12 mouse cellular contexts compared by ENCODE assay signal in the genomic region with DNA sequence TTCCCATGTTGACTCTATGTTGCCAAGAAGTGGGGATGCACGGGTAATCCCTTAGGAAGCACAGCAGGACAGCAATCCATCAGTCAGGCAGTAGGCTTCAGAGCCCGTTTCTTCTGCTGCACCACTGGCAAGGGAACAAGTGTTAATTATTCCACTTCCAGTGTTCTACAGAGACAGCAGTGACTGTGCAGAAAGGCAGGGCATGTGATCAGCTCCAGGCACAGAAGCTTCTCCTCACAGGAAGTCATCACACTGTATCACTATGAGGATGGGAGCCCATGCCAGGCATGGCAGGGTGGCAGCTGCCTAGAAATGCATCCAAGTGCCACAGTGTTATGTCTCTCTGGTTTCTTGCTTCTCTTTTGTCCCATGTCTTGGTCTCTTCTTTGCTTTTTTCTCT. TPM values are rescaled to one million over a fixed set of nuclear protein-coding genes. Genes with fewer than 3 reads are reported as not detected.
DNase-seq lines count a peak whose midpoint lies in the region; ATAC-seq lines count a peak whose summit lies in the region.
"Had no signal": no experiment of that assay in that cellular context is flagged by ENCODE, and none has a peak within 500 bp of the region (broad histone marks: within the 10 kb centered on the region; RNA-seq: fewer than 3 reads in every experiment).

No protein-coding gene starts in this region.

- H3K4me1 ChIP-seq in hindbrain, embryonic 14.5 days (replicated peaks; ENCODE audit: control insufficient read depth, insufficient read depth, low read length) = no peaks in the 10 kb centered on the region
- no peaks in the 10 kb centered on the region for H3K4me1 ChIP-seq in hindbrain, embryonic 10.5 days (replicated peaks)
- H3K4me1 ChIP-seq: heart, embryonic 12.5 days; liver, embryonic 12.5 days had no signal

- DNase-seq in hindbrain, embryonic 14.5 days (ENCODE audit: low spot score) = no peak
- DNase-seq in hindbrain, embryonic 10.5 days (ENCODE audit: low spot score) = no peak
- DNase-seq in cerebellum, postnatal 14 days = peak; percentile 35 to 41
- DNase-seq in layer of hippocampus, postnatal 10 days (ENCODE audit: low spot score in 2 of 2) = peak; percentile 57 to 60
- peak; percentile 68 to 83 for DNase-seq in right cerebral cortex, postnatal 10 days (ENCODE audit: low spot score in 2 of 2)
- DNase-seq in adipocyte (ENCODE audit: low spot score) = no peak
- DNase-seq in embryo, embryonic 11 days = no peak
- DNase-seq in adrenal gland, adult 18-20 months (ENCODE audit: low spot score in 2 of 2) = no peak
- DNase-seq: kidney, adult 11 months had no signal

- H3K9ac ChIP-seq in hindbrain, embryonic 14.5 days = no peak overlapping the region
- H3K9ac ChIP-seq: heart, embryonic 12.5 days; liver, embryonic 12.5 days had no signal

- 23% methylated on average over 2 of the region's 2 CpGs for WGBS in hindbrain, embryonic 14.5 days
- WGBS in hindbrain, embryonic 10.5 days = 44% methylated on average over 2 of the region's 2 CpGs

- no peak overlapping the region for H3K27ac ChIP-seq in hindbrain, embryonic 14.5 days
- H3K27ac ChIP-seq in hindbrain, embryonic 10.5 days = no peak overlapping the region
- H3K27ac ChIP-seq: liver, embryonic 12.5 days had no signal

- H3K4me3 ChIP-seq in hindbrain, embryonic 14.5 days (replicated peaks; ENCODE audit: low read length) = no peak overlapping the region
- no peak overlapping the region for H3K4me3 ChIP-seq in hindbrain, embryonic 10.5 days
- H3K4me3 ChIP-seq: heart, embryonic 12.5 days; liver, embryonic 12.5 days had no signal

- no peak overlapping the region for H3K4me2 ChIP-seq in hindbrain, embryonic 14.5 days (replicated peaks)
- H3K4me2 ChIP-seq: heart, embryonic 12.5 days; liver, embryonic 12.5 days; midbrain, embryonic 11.5 days had no signal

- H3K27me3 ChIP-seq in hindbrain, embryonic 14.5 days (ENCODE audit: control insufficient read depth, insufficient read depth, low read length) = no peaks in the 10 kb centered on the region
- H3K27me3 ChIP-seq in hindbrain, embryonic 10.5 days (ENCODE audit: insufficient read depth, poor library complexity, severe bottlenecking) = no peaks in the 10 kb centered on the region
- H3K27me3 ChIP-seq: heart, embryonic 12.5 days; liver, embryonic 12.5 days had no signal

- H3K36me3 ChIP-seq in hindbrain, embryonic 14.5 days (replicated peaks; ENCODE audit: control insufficient read depth, insufficient read depth) = no peaks in the 10 kb centered on the region
- H3K36me3 ChIP-seq in hindbrain, embryonic 10.5 days = no peaks in the 10 kb centered on the region
- H3K36me3 ChIP-seq: heart, embryonic 12.5 days; liver, embryonic 12.5 days had no signal

- ATAC-seq in hindbrain, embryonic 14.5 days (ENCODE audit: low FRiP score) = peak; percentile 57; the same call in 1 of the 2 replicates
- ATAC-seq: liver, embryonic 12.5 days had no signal

- no peaks in the 10 kb centered on the region for H3K9me3 ChIP-seq in hindbrain, embryonic 14.5 days (ENCODE audit: control insufficient read depth, low read length)
- no peaks in the 10 kb centered on the region for H3K9me3 ChIP-seq in hindbrain, embryonic 10.5 days
- H3K9me3 ChIP-seq: heart, embryonic 12.5 days; liver, embryonic 12.5 days had no signal

RNA-seq across cellular contexts. Expression of a gene that starts 57.9 kb away (rescaled TPM):
- 150 and 174 TPM in 2 replicates for polyA plus RNA-seq in hindbrain, embryonic 14.5 days (2014; fragmentation: Nextera tagmentation; extraction: Ambion mirVana)
- polyA plus RNA-seq in hindbrain, embryonic 10.5 days (2016; fragmentation: Nextera tagmentation; extraction: Ambion mirVana) = 41.6 and 56.9 TPM in 2 replicates
- total RNA-seq in layer of hippocampus, postnatal 10 days (2021) = 10 to 100 TPM; 71.6 to 72.5 TPM
- 10 to 100 TPM; 11.4 to 14.7 TPM for total RNA-seq in adrenal gland, adult 18-20 months (2021)

Comparison
In these comparisons a context has a peak if more than half of its experiments do, and no peak if none do; other contexts are left out.
1. DNase-seq: peak in cerebellum, postnatal 14 days (2 of 2), layer of hippocampus, postnatal 10 days (2 of 2) and right cerebral cortex, postnatal 10 days (2 of 2); none in hindbrain, embryonic 14.5 days (single experiment), hindbrain, embryonic 10.5 days (single experiment), adipocyte (single experiment), embryo, embryonic 11 days (single experiment) and adrenal gland, adult 18-20 months (0 of 2).
2. RNA of a gene that starts 57.9 kb away (total RNA-seq): 71.6 to 72.5 TPM in layer of hippocampus, postnatal 10 days; 11.4 to 14.7 TPM in adrenal gland, adult 18-20 months; every median in the first group is over 4 times any median in the second.